8 mouse cellular contexts compared by ENCODE assay signal in genomic region chr9:42240583-42240992, GRCm38 (mm10). TPM values are rescaled to one million over a fixed set of nuclear protein-coding genes. Genes with fewer than 3 reads are reported as not detected.
A peak's percentile ranks its signal among the peaks of the same experiment; 100 is the strongest.
DNase-seq lines count a peak whose midpoint lies in the region; ATAC-seq and TF ChIP-seq lines count a peak whose summit lies in the region.

No protein-coding gene starts in this region.

- peak overlapping the region; percentile 48 for H3K4me2 ChIP-seq in heart, embryonic 16.5 days (ENCODE audit: low read depth, low read length)
- H3K4me2 ChIP-seq in liver, embryonic 14.5 days (ENCODE audit: low read depth): no peak overlapping the region
- peak overlapping the region; percentile 40 for H3K4me2 ChIP-seq in neural tube, embryonic 13.5 days

- TF ChIP-seq CTCF in liver, embryonic 14.5 days (IDR thresholded peaks at IDR 0.05; ENCODE audit: low read depth): peak; percentile 48

- WGBS in heart, embryonic 16.5 days: 27% methylated on average over 11 of the region's 11 CpGs
- WGBS in liver, embryonic 14.5 days (ENCODE audit: insufficient replicate concordance): 26% methylated on average over 11 of the region's 11 CpGs
- WGBS in neural tube, embryonic 13.5 days: 7% methylated on average over 11 of the region's 11 CpGs

- H3K4me3 ChIP-seq in heart, embryonic 16.5 days (ENCODE audit: low read length): no peak overlapping the region
- no peak overlapping the region for H3K4me3 ChIP-seq in liver, embryonic 14.5 days (ENCODE audit: insufficient read depth in 1 of 2, low read depth in 2 of 2, low read length in 2 of 2)
- no peak overlapping the region for H3K4me3 ChIP-seq in neural tube, embryonic 13.5 days

- H3K9ac ChIP-seq in heart, embryonic 16.5 days (ENCODE audit: low read length): no peak overlapping the region
- H3K9ac ChIP-seq in liver, embryonic 14.5 days (replicated peaks): no peak overlapping the region
- peak overlapping the region; percentile 36; the same call in 1 of the 2 replicates for H3K9ac ChIP-seq in neural tube, embryonic 13.5 days

- peaks cover 3% of the 10 kb centered on the region for H3K4me1 ChIP-seq in heart, embryonic 16.5 days (ENCODE audit: control insufficient read depth, insufficient read depth, low read length)
- no peaks in the 10 kb centered on the region for H3K4me1 ChIP-seq in liver, embryonic 14.5 days (replicated peaks; ENCODE audit: control insufficient read depth in 2 of 2, insufficient read depth in 2 of 2, low read length in 1 of 2)
- peaks cover 34% of the 10 kb centered on the region for H3K4me1 ChIP-seq in neural tube, embryonic 13.5 days (replicated peaks)

- no peak for ATAC-seq in heart, embryonic 16.5 days (replicated peaks; ENCODE audit: extremely low read depth, insufficient read depth, low FRiP score)
- no peak for ATAC-seq in liver, embryonic 14.5 days (ENCODE audit: insufficient read depth)
- ATAC-seq in neural tube, embryonic 13.5 days (ENCODE audit: low read depth): peak; percentile 86
- ATAC-seq in activated CD4-positive, CD25-positive, alpha-beta regulatory T cell, adult 4 months: no peak

- no peak overlapping the region for H3K27ac ChIP-seq in heart, embryonic 16.5 days (ENCODE audit: low read length)
- H3K27ac ChIP-seq in liver, embryonic 14.5 days: no peak overlapping the region
- peak overlapping the region; percentile 89 for H3K27ac ChIP-seq in neural tube, embryonic 13.5 days (replicated peaks)

- TF ChIP-seq EP300 in liver, embryonic 14.5 days (IDR thresholded peaks at IDR 0.05; ENCODE audit: low read depth): no peak

- H3K36me3 ChIP-seq in heart, embryonic 16.5 days (ENCODE audit: control insufficient read depth, insufficient read depth): no peaks in the 10 kb centered on the region
- H3K36me3 ChIP-seq in liver, embryonic 14.5 days (replicated peaks; ENCODE audit: control insufficient read depth, insufficient read depth, low read depth): no peaks in the 10 kb centered on the region
- no peaks in the 10 kb centered on the region for H3K36me3 ChIP-seq in neural tube, embryonic 13.5 days

- DNase-seq in CD4-positive, CD25-positive, alpha-beta regulatory T cell, adult 2 months (ENCODE audit: low read depth, low spot score): peak; percentile 76
- DNase-seq in adrenal gland, adult (ENCODE audit: inconsistent age in 2 of 2, low spot score in 1 of 2): peak; percentile 54 to 87
- DNase-seq in embryo, embryonic 11.5 days (ENCODE audit: low read depth, low spot score): peak; percentile 74
- peak; percentile 71 for DNase-seq in kidney, postnatal 10 days
- DNase-seq in liver, embryonic 14.5 days (ENCODE audit: low read depth in 3 of 3, low spot score in 3 of 3): no peak

- no peaks in the 10 kb centered on the region for H3K27me3 ChIP-seq in heart, embryonic 16.5 days (ENCODE audit: control insufficient read depth, insufficient read depth, low read length)
- no peaks in the 10 kb centered on the region for H3K27me3 ChIP-seq in liver, embryonic 14.5 days (ENCODE audit: control insufficient read depth, insufficient read depth, low read length)
- H3K27me3 ChIP-seq in neural tube, embryonic 13.5 days: no peaks in the 10 kb centered on the region

- H3K9me3 ChIP-seq in heart, embryonic 16.5 days (replicated peaks; ENCODE audit: control insufficient read depth, low read length): no peaks in the 10 kb centered on the region
- no peaks in the 10 kb centered on the region for H3K9me3 ChIP-seq in liver, embryonic 14.5 days (ENCODE audit: control insufficient read depth, low read length)
- no peaks in the 10 kb centered on the region for H3K9me3 ChIP-seq in neural tube, embryonic 13.5 days

RNA-seq across cellular contexts. Expression of gene Sc5d, which starts 23.5 kb away (rescaled TPM):
- polyA plus RNA-seq in heart, embryonic 16.5 days (2015; fragmentation: Nextera tagmentation; extraction: Ambion mirVana): 21.4 and 27.4 TPM in 2 replicates
- 30.5 and 39.2 TPM in 2 replicates for polyA plus RNA-seq in liver, embryonic 14.5 days (2012; rRNA removed)
- 59.2 and 63.4 TPM in 2 replicates for polyA plus RNA-seq in liver, embryonic 14.5 days (2014; fragmentation: Nextera tagmentation; extraction: Ambion mirVana)
- polyA plus RNA-seq in neural tube, embryonic 13.5 days (2015; fragmentation: Nextera tagmentation; extraction: Ambion mirVana): 59.0 and 64.9 TPM in 2 replicates
- polyA plus RNA-seq in activated CD4-positive, CD25-positive, alpha-beta regulatory T cell, adult 4 months (2017; shearing (Covaris generic)): 100 to 1,000 TPM in 1 of 2 experiments, 10 to 100 TPM in 1; 93.9 to 112 TPM

Comparison
In these comparisons a context has a peak if more than half of its experiments do, and no peak if none do; other contexts are left out.
1. DNase-seq: peak in CD4-positive, CD25-positive, alpha-beta regulatory T cell, adult 2 months (single experiment), adrenal gland, adult (2 of 2), embryo, embryonic 11.5 days (single experiment) and kidney, postnatal 10 days (single experiment); none in liver, embryonic 14.5 days (0 of 3).